Mouse (Mus musculus) midbrain, embryonic 10.5 days (tissue): Measurements from ENCODE around the gene Edc4. TPM values are rescaled to one million over a fixed set of nuclear protein-coding genes. Genes with fewer than 3 reads are reported as not detected.

Experiments
- DNase-seq: peaks from one replicate; pipeline ENCODE4 v3.0.0-alpha.2; 2017; ENCODE audit warnings: low spot score
- H3K27ac ChIP-seq: fragments of 300-500 bp; sonication (generic); replicated peaks from 2 replicates; pipeline ENCODE4 v1.5.1; 2016; ENCODE audit warnings: mild to moderate bottlenecking
- H3K27me3 ChIP-seq: fragments of 300-500 bp; sonication (generic); 2 replicates; pipeline ENCODE4 v1.6.1; 2016; ENCODE audit warnings: low read depth, mild to moderate bottlenecking; ENCODE audit not compliant: poor library complexity, severe bottlenecking
- H3K36me3 ChIP-seq: fragments of 300-500 bp; sonication (generic); 2 replicates; pipeline ENCODE4 v1.6.1; 2016; ENCODE audit warnings: mild to moderate bottlenecking, moderate library complexity
- H3K4me1 ChIP-seq: fragments of 300-500 bp; sonication (generic); 2 replicates; pipeline ENCODE4 v1.6.1; 2016
- H3K4me3 ChIP-seq: fragments of 300-500 bp; sonication (generic); 2 replicates; pipeline ENCODE4 v1.5.1; 2016; ENCODE audit warnings: mild to moderate bottlenecking, moderate library complexity
- H3K9me3 ChIP-seq: fragments of 300-500 bp; sonication (generic); replicated peaks from 2 replicates; pipeline ENCODE4 v1.6.1; 2016; ENCODE audit warnings: mild to moderate bottlenecking
- WGBS: fragments of 180-500 bp; shearing (Covaris S2); methylation state at CpG from one replicate; pipeline ENCODE4 v1.1.7; 2016; 5-methylcytosine and 5-hydroxymethylcytosine counted together
- polyA plus RNA-seq: library from polyadenylated mRNA; unstranded; fragments of >200 nt; fragmentation: Nextera tagmentation; extraction: Ambion mirVana; gene quantifications from 2 replicates; pipeline ENCODE4 v1.2.1, GENCODE M21; 2016

The Edc4 gene
- polyA plus RNA-seq, 1 experiment from 2014 or later, result 74.0 TPM

DNA sequence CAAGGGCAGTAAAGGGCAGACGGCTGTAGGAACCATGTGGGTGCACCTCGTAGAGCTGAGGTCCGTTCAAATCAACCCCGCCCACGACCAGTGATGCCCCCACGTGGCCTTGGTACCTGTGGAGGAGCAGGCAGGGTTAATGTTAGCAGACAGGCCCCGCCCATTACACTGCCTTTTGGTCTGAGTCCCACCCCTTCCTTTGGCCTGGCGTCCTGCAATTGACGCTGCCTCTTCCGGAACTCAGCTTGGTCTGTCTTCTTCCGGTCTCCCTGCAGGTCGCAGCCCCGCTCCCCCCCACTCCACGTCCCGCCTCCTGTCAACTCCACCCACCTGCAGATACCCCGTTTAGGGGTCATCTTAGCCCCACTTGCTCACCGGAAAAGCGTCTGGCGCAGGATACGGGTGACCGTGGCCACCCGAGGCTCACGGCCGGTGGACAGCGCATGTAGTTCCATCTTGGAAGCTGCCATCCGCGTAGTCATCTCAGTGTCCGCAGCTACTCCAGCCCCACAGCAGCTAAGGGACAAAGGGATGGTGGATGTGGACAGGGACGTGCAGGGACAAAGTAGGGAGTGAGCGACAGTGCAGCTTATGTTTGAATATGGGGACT lies 56.3 kb downstream of the Edc4 start:
- Histone ChIP-seq H3K27ac (peak overlapping the region; percentile 92), H3K36me3 (peaks cover 6% of the 10 kb centered on the region), H3K4me3 (peak overlapping the region; percentile 86), H3K9me3 (no peaks in the 10 kb centered on the region), H3K4me1 (peaks cover 25% of the 10 kb centered on the region), H3K27me3 (no peaks in the 10 kb centered on the region)
- under 1% methylated on average over 29 of the region's 30 CpGs for WGBS
- DNase-seq, result peak; percentile 91

DNA sequence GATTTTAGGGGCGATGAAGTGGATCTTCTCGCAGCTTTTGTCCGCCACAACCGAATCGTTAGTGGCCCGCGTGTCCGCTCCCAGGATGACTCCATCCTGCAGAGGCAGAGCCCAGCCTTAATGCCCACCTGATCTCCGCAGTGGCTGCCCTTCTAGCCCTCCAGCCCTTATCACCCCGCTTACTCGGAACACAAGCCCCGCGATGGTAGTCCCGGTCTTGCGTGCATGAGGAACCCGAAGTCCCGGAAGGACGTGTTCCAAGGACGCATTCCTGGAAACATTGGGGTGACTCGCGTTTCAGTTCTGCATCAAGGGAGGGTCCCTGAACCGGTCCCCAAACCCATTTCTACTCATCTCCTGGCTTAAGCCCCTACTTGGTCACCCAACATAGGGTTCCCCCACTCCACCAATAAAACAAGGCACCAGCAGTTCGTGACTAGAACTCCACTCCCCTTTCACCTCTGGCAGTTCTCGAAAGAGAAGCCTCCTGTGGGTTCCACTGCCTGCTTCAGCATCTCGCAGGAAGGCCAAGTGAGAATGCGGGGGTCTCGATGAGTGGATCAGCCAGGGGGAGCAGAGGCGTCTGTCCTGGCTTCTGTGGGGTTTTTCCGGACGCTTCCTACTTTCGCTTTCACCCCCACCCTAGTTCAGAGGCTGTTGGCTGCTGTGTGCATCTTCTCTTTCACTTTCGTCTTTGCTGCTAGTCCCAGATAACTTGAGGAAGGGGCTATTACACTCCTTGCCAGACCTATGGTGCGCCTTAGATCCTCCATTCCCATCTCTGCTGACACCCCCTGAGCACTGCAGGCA lies 57.0 kb downstream of the Edc4 start:
- Histone ChIP-seq H3K9me3 (no peaks in the 10 kb centered on the region), H3K27me3 (no peaks in the 10 kb centered on the region), H3K27ac (peak overlapping the region; percentile 92), H3K4me1 (peaks cover 25% of the 10 kb centered on the region), H3K36me3 (no peaks in the 10 kb centered on the region; the same call in 1 of the 2 replicates), H3K4me3 (peak overlapping the region; percentile 86)
- peak; percentile 32 for DNase-seq
- WGBS, result 2% methylated on average over 33 of the region's 33 CpGs

DNA sequence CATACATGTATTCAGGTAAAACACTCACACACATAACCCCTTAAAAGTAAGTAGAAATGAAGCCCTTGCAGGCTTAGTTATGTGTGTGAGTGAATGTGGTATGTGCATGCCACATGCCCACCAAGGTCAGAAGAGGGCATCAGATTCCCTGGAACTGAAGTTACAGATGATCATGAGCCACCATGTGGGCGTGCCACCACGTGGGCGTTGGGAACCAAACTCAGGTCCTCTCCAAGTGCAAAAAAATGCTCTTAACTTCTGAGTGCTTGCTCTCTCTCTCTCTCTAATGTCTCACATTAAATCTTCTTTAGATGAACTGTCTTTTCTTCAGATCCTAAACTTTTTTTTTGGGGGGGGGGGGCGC lies 57.6 kb downstream of the Edc4 start, which contains the start of gene Psmb10:
TSS of gene Psmb10 (minus strand) at position 139 of the 364 bp plus-strand sequence.
- WGBS, result 48% methylated on average over 4 of the region's 4 CpGs
- H3K27ac ChIP-seq, result peak within 1 kb of the TSS; percentile 92
- H3K4me1 ChIP-seq, result peaks cover 25% of the 10 kb centered on the region
- peaks cover 4% of the 10 kb centered on the region for H3K36me3 ChIP-seq
- H3K4me3 ChIP-seq, result peak within 1 kb of the TSS; percentile 86
- no peak for DNase-seq
- no peaks in the 10 kb centered on the region for H3K27me3 ChIP-seq
- no peaks in the 10 kb centered on the region for H3K9me3 ChIP-seq

DNA sequence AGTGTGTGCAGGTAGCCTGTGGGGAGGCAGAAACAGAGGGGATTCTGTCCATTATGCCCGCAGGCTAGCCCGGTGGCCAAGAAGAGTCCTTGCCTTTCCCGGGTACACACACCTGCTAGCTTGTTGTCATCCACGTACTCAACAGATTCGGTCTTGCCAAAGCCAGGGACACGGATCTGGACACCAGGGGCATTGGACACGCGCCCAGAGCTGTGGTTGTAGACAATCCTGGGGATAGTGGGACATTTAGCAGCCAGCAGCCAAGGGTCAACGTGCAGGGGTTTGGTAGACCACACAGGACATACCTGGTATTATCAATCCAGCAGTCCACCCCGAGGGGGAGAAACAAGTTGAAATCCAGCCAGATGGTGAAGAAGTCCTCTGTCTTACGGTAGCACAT lies 61.3 kb downstream of the Edc4 start:
- 92% methylated on average over 11 of the region's 11 CpGs for WGBS
- Histone ChIP-seq H3K27me3 (no peaks in the 10 kb centered on the region), H3K9me3 (no peaks in the 10 kb centered on the region), H3K4me1 (peaks cover 9% of the 10 kb centered on the region), H3K4me3 (no peak overlapping the region), H3K27ac (no peak overlapping the region), H3K36me3 (peaks cover 39% of the 10 kb centered on the region)
- DNase-seq, result no peak

DNA sequence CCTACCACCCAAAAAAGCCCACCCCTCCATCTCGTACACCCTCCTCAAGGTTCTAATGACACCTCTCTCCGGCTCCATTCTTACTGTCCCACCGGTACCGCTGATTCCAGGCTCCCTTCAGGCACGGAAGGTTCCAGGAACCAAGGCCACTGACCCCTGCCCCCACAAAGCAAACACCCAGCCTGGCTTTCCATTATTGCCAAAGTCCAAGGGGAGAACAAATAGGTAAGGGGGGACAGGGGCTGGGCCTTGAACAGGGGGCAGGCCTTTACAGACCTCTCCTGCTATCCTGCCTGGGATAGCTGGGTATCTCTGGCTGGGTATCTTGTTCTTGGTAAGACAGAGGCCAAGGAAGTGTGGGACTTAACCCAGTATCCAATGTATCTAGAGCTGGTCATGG lies 61.9 kb downstream of the Edc4 start:
- no peak for DNase-seq
- Histone ChIP-seq H3K9me3 (no peaks in the 10 kb centered on the region), H3K27ac (no peak overlapping the region), H3K27me3 (no peaks in the 10 kb centered on the region), H3K36me3 (peaks cover 44% of the 10 kb centered on the region), H3K4me3 (no peak overlapping the region), H3K4me1 (peaks cover 9% of the 10 kb centered on the region)
- 91% methylated on average over 5 of the region's 5 CpGs for WGBS

DNA sequence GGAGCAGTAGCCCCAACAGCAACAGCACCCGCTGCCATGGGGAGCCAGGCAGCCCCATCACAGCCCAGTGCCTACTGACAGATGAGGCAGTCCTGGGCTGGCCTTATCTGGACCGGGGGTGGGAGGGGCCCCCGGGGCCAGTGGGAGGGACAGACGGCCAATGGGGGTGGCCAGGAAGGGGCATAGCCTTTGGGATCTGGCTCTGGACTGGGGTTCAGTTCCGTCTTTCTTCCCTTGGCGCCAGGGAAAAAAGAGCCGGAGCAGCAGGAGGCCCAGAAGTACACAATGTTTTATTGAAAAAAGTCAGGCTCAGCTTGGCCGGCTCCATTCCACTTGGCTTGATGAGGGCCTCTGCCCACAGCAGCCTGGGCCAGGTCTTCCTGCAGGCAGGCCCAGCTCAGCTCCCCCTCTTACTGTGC lies 62.6 kb downstream of the Edc4 start, which contains the start of gene Lcat:
TSS of gene Lcat (minus strand) at position 62 of the 419 bp plus-strand sequence.
- H3K27me3 ChIP-seq, result no peaks in the 10 kb centered on the region
- 69% methylated on average over 8 of the region's 8 CpGs for WGBS

More for the DNA sequence above, 62.6 kb downstream of the Edc4 start, which contains the start of gene Lcat:
- no peaks in the 10 kb centered on the region for H3K9me3 ChIP-seq
- H3K27ac ChIP-seq, result peak within 1 kb of the TSS; percentile 13; the same call in 1 of the 2 replicates
- peaks cover under 1% of the 10 kb centered on the region for H3K4me1 ChIP-seq
- peaks cover 52% of the 10 kb centered on the region for H3K36me3 ChIP-seq
- H3K4me3 ChIP-seq, result no peak within 1 kb of the TSS
- DNase-seq, result no peak

Other genes starting within 250 kb of the Edc4 start
- gene Ctcf, start 244.3 kb upstream of the Edc4 start, polyA plus RNA-seq, result 137 TPM in 2 replicates
- 0.29 and 0.62 TPM in 2 replicates for gene Agrp, start 243.5 kb upstream of the Edc4 start, polyA plus RNA-seq
- gene Carmil2, start 194.6 kb upstream of the Edc4 start, polyA plus RNA-seq, result 2.0 and 3.5 TPM in 2 replicates
- gene Acd, start 179.8 kb upstream of the Edc4 start, polyA plus RNA-seq, result 76.5 and 89.9 TPM in 2 replicates
- gene Pard6a, start 179.7 kb upstream of the Edc4 start, polyA plus RNA-seq, result 25.9 and 28.2 TPM in 2 replicates
- not detected in 2 replicates for gene 4933405L10Rik, start 173.2 kb upstream of the Edc4 start, polyA plus RNA-seq
- 45.1 and 52.7 TPM in 2 replicates for gene Enkd1, start 172.7 kb upstream of the Edc4 start, polyA plus RNA-seq
- gene Gfod2, start 122.2 kb upstream of the Edc4 start, polyA plus RNA-seq, result 35.0 and 39.5 TPM in 2 replicates
- gene Ranbp10, start 53.5 kb upstream of the Edc4 start, polyA plus RNA-seq, result 9.6 and 11.4 TPM in 2 replicates
- gene Tsnaxip1, start 53.1 kb upstream of the Edc4 start, polyA plus RNA-seq, result 0.22 and 0.23 TPM in 2 replicates
- 55.7 and 62.6 TPM in 2 replicates for gene Cenpt, start 27.6 kb upstream of the Edc4 start, polyA plus RNA-seq
- 82.2 and 88.1 TPM in 2 replicates for gene Thap11, start 25.7 kb upstream of the Edc4 start, polyA plus RNA-seq
- gene Nutf2, start 20.3 kb upstream of the Edc4 start, polyA plus RNA-seq, result 375 and 418 TPM in 2 replicates
- 0.39 and 0.54 TPM in 2 replicates for gene Nrn1l, start 12.7 kb downstream of the Edc4 start, polyA plus RNA-seq
- gene Pskh1, start 19.6 kb downstream of the Edc4 start, polyA plus RNA-seq, result 29.9 and 32.2 TPM in 2 replicates
- gene Ctrl, start 53.0 kb downstream of the Edc4 start, polyA plus RNA-seq, result 1.3 and 1.4 TPM in 2 replicates
- 29.1 TPM in 2 replicates for gene Psmb10, start 57.6 kb downstream of the Edc4 start, polyA plus RNA-seq
- 1.0 and 1.2 TPM in 2 replicates for gene Lcat, start 62.5 kb downstream of the Edc4 start, polyA plus RNA-seq
- gene Slc12a4, start 85.2 kb downstream of the Edc4 start, polyA plus RNA-seq, result 16.9 and 18.7 TPM in 2 replicates
- not detected in 2 replicates for gene Dpep3, start 98.5 kb downstream of the Edc4 start, polyA plus RNA-seq
- 21.4 and 21.5 TPM in 2 replicates for gene Dus2, start 110.5 kb downstream of the Edc4 start, polyA plus RNA-seq
- 0.17 TPM in 1 of 2 replicates, not detected in the other for gene Dpep2nb, start 125.1 kb downstream of the Edc4 start, polyA plus RNA-seq
- 22.6 and 23.0 TPM in 2 replicates for gene Ddx28, start 131.0 kb downstream of the Edc4 start, polyA plus RNA-seq
- gene Nfatc3, start 178.0 kb downstream of the Edc4 start, polyA plus RNA-seq, result 5.3 and 5.9 TPM in 2 replicates